Mouse (Mus musculus): ENCODE measurements at regions not wholly inside any gene's neighbourhood (a gene's known extent, or its start where the extent isn't known, plus 50 kb on each side); places are given as distances from the start of the nearest gene placed in this dataset.

DNA sequence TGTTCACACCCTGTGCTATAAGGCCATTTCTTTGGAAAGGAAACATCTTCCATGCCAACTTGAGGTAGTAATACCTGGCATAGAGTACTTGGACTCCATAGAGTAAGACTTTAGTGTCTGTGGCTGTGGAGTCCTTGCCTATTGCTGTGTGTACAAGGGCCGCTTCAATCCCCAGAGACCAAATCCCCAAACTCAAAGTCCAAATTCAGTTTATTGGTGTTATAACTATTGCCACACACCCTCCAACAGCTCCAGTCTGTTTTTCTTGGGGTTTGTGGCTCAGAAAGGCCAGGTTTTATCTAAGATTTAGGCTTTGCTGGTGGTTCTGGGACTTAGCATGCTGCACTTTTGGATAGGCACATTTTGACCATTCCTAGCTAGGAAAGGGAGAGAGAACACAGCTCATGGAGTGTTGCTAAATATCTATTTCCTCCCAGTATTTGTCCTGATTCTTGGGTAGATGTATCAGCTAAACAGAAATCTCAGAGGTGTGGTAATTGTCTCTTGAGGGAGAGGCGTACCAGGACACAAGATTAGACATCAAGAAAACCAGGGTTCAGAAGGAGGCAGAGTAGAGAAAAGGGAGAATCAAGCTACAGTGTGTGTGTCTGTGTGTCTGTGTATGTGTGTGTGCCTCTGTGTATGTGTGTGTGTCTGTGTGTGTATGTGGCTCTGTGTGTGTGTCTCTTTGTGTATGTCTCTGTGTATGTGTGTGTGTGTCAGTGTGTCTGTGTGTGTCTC is 65.3 kb upstream of the Parp11 start:
- DNase-seq (ENCODE audit: low spot score), result no peak

GRCm38 (mm10) chr6:127391258-127392011 is 55.2 kb upstream of the Parp11 start:
- no peak for DNase-seq (ENCODE audit: low spot score)

DNA sequence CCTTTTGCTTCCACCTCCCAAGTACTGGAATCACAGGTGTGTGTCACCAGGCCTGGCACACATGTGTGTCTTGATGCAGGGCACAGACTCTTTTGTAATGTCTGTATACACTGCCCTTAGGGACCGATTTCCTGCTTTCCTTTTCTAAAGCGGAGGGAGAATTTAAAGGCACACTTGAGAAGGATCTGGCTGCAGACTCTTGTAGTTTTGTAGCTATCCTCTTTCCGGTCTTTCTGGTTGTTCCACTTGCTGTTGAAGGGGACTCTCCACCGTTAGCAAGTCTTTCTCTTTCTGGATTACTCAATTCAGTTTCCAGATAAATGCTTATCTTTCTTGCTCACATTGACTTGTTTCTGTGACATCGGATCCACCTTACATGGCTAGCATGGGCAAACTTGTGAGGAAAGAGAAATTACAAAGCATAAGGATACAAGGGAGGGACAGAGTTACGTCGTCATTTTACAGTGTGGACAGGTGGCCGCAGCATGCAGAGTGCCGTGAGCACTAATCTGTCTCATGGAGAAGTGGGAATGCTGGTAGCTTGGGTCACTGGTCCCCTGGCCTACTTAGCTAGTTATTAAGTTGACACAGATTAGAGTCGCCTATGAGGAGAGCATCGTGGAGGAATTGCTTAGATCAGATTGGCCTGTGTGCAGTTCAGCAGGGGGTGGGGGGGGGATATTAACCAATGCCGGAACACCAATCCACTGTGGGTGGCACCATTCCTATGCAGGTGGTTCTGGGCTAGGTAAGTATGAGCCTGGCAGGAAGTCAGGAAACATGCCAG is 54.4 kb upstream of the Parp11 start:
- DNase-seq (ENCODE audit: low spot score), result no peak

DNA sequence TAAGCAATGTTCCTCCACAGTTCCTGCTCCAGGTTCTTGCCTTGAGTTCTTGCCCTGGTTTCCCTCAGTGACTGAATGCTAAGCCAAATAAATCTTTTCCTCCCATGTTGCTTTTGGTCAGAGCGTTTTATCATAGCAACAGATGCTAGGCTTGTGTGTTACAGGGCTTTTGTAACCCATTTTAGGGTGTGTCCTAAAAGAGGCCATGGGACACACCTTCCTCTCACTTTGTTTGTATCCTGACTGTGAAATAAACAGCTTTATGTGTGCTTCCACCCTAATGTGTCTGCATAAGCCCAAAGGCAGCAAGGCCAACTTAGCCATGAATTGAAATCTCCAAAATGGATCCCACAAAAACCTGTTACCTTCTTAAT is 53.9 kb upstream of the Parp11 start:
- no peak for DNase-seq (ENCODE audit: low spot score)

DNA sequence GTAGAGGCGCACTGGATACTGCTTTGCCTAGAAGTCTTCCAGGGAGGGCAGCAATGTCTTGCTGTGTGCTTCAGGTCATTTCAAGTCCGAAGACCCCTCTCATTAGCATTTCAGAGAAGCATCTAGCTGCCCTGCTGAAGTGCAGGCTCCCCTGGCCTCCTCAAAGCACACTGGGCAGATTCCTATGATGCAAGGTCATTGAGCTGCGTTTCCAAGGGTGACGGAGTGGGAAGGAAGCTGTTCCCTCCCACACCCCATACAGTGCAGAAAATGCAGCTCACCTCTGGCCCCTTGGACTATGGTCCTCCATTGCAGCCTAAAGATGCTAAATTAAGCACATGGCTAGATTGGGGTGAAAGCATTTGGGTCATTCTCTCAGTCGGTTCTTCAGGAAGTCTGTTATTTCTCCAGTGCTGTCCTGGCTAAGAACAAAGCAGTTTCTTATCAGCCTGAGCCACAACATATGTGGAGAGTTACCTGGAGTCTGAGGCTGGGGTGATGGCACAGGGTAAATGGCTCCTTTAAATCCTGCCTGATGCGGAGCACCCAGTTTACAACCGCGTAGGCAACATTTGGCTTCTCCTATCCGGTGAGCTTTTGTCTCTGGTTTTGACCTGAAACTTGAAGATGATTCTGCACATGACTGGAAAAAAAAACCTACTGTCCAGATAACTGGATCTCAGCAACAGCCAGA is 52.6 kb upstream of the Parp11 start:
- no peak for DNase-seq (ENCODE audit: low spot score)
